Mouse (Mus musculus): Measurements from ENCODE around the gene Taf6. TPM values are rescaled to one million over a fixed set of nuclear protein-coding genes. Genes with fewer than 3 reads are reported as not detected.

Taf6 gene
- polyA plus RNA-seq, 1 experiment = 33.3 TPM

GRCm38 (mm10) chr5:138187661-138188306 lies 533 bp upstream of the Taf6 start:
- Histone ChIP-seq H3K4me3 (ENCODE audit: insufficient read depth, low read length) (peak overlapping the region; percentile 78), H3K4me1 (ENCODE audit: control insufficient read depth, insufficient read depth, low read length) (peaks cover 6% of the 10 kb centered on the region; the same call in 1 of the 2 replicates), H3K27ac (ENCODE audit: insufficient read depth, low read depth, low read length) (peak overlapping the region; percentile 50; the same call in 1 of the 2 replicates)
- no peak for TF ChIP-seq CTCF (IDR thresholded peaks at IDR 0.05; ENCODE audit: low read depth, low read length)
- no peak for TF ChIP-seq POLR2A (IDR thresholded peaks at IDR 0.05; ENCODE audit: borderline replicate concordance, low read depth, low read length)

- peaks cover 25% of the 10 kb centered on the region for H3K4me1 ChIP-seq (ENCODE audit: control insufficient read depth, insufficient read depth, low read length)
- H3K27ac ChIP-seq (ENCODE audit: insufficient read depth, low read depth, low read length) = peak overlapping the region; percentile 85; the same call in 1 of the 2 replicates
- H3K4me3 ChIP-seq (ENCODE audit: insufficient read depth, low read length) = no peak overlapping the region
- no peak for TF ChIP-seq CTCF (IDR thresholded peaks at IDR 0.05; ENCODE audit: low read depth, low read length)
- TF ChIP-seq POLR2A (IDR thresholded peaks at IDR 0.05; ENCODE audit: borderline replicate concordance, low read depth, low read length) = no peak
These were observed 14.0 kb downstream of the Taf6 start for GRCm38 (mm10) chr5:138173217-138173616.

GRCm38 (mm10) chr5:138171695-138172491 lies 15.4 kb downstream of the Taf6 start, which contains the start of the genes Ap4m1 and Mcm7:
Gene Ap4m1, plus strand, starts transcription at chr5:138172002.
Gene Mcm7, minus strand, starts transcription at chr5:138172422.
- Histone ChIP-seq H3K27ac (ENCODE audit: insufficient read depth, low read depth, low read length) (peak within 1 kb of the TSS; percentile 85), H3K4me3 (ENCODE audit: insufficient read depth, low read length) (peak within 1 kb of the TSS; percentile 78)
- TF ChIP-seq CTCF (IDR thresholded peaks at IDR 0.05; ENCODE audit: low read depth, low read length) = no peak
- TF ChIP-seq POLR2A (IDR thresholded peaks at IDR 0.05; ENCODE audit: borderline replicate concordance, low read depth, low read length) = no peak; the same call in 1 of the 2 replicates

GRCm38 (mm10) chr5:138170936-138171561 lies 16.2 kb downstream of the Taf6 start:
- Histone ChIP-seq H3K4me3 (ENCODE audit: insufficient read depth, low read length) (peak overlapping the region; percentile 59), H3K4me1 (ENCODE audit: control insufficient read depth, insufficient read depth, low read length) (peaks cover 25% of the 10 kb centered on the region), H3K27ac (ENCODE audit: insufficient read depth, low read depth, low read length) (peak overlapping the region; percentile 75)
- TF ChIP-seq POLR2A (IDR thresholded peaks at IDR 0.05; ENCODE audit: borderline replicate concordance, low read depth, low read length) (0 out of 2 replicates have a peak, but pooled peaks have one; percentile 35), CTCF (IDR thresholded peaks at IDR 0.05; ENCODE audit: low read depth, low read length) (no peak)

More at GRCm38 (mm10) chr5:138171695-138172491, 15.4 kb downstream of the Taf6 start, which contains the start of the genes Ap4m1 and Mcm7:
- peaks cover 25% of the 10 kb centered on the region for H3K4me1 ChIP-seq (ENCODE audit: control insufficient read depth, insufficient read depth, low read length)

DNA sequence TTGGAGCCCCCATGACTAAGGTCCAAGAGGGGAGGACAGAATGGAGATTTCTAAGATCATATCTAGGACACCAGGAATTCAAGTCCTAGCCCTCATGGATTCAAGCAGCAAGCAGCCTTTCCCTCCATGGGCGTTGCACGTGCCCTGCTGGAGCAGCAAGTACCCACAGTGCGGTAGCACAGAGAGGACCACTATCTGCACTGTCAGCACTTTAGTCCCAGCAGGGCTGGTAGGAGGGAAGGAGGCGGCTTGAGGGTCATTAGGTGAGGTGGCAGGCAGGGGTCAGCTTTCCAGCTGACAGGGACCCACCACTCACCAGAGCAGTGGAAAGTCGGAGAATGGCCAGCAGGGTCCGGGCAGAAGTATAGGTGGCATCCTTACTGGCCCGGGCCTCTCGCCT lies 21.7 kb downstream of the Taf6 start:
- TF ChIP-seq POLR2A (IDR thresholded peaks at IDR 0.05; ENCODE audit: borderline replicate concordance, low read depth, low read length) (no peak), CTCF (IDR thresholded peaks at IDR 0.05; ENCODE audit: low read depth, low read length) (no peak)
- Histone ChIP-seq H3K4me3 (ENCODE audit: insufficient read depth, low read length) (no peak overlapping the region), H3K4me1 (ENCODE audit: control insufficient read depth, insufficient read depth, low read length) (peaks cover 5% of the 10 kb centered on the region; the same call in 1 of the 2 replicates), H3K27ac (ENCODE audit: insufficient read depth, low read depth, low read length) (no peak overlapping the region)

DNA sequence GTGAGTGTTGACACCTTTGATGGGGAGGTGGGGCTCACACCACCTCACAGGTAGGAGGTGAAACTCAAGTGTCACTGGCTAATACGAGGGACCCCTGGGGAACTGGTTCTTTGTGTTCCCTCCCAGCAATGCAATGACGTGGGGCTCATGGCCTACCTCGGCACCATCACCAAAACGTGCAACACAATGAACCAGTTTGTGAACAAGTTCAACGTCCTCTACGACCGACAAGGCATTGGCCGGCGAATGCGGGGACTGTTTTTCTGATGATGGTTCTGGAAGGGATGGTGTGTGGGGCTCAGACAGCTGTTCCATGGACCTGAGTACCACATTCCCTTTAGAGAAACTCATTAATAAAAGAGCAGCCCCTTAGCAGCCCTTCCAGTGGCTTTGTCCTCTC lies 23.6 kb downstream of the Taf6 start:
- Histone ChIP-seq H3K4me3 (ENCODE audit: insufficient read depth, low read length) (no peak overlapping the region), H3K4me1 (ENCODE audit: control insufficient read depth, insufficient read depth, low read length) (peaks cover 6% of the 10 kb centered on the region), H3K27ac (ENCODE audit: insufficient read depth, low read depth, low read length) (no peak overlapping the region)
- TF ChIP-seq CTCF (IDR thresholded peaks at IDR 0.05; ENCODE audit: low read depth, low read length) (no peak), POLR2A (IDR thresholded peaks at IDR 0.05; ENCODE audit: borderline replicate concordance, low read depth, low read length) (no peak)

DNA sequence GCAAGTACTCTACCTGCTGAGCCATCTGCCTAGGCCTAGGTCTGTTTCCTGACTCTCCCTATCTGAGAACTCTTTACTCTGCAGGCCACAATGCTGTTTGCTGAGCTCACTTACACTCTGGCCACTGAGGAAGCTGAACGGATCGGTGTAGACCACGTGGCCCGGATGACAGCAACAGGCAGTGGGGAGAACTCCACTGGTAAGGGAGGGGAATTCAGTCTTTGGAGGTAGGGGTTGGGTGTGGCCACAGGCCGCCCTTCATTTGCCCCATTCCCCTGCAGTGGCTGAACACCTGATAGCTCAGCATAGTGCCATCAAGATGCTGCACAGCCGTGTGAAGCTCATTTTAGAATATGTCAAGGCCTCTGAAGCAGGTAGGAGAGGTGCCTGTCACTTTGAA lies 24.2 kb downstream of the Taf6 start:
- Histone ChIP-seq H3K27ac (ENCODE audit: insufficient read depth, low read depth, low read length) (no peak overlapping the region), H3K4me3 (ENCODE audit: insufficient read depth, low read length) (no peak overlapping the region), H3K4me1 (ENCODE audit: control insufficient read depth, insufficient read depth, low read length) (peaks cover 6% of the 10 kb centered on the region)
- no peak for TF ChIP-seq CTCF (IDR thresholded peaks at IDR 0.05; ENCODE audit: low read depth, low read length)

- TF ChIP-seq CTCF (IDR thresholded peaks at IDR 0.05; ENCODE audit: low read depth, low read length) (no peak), POLR2A (IDR thresholded peaks at IDR 0.05; ENCODE audit: borderline replicate concordance, low read depth, low read length) (no peak)
These were observed 26.2 kb downstream of the Taf6 start, which contains the start of gene Cops6 for GRCm38 (mm10) chr5:138160842-138161665. Gene Cops6, plus strand, starts transcription at chr5:138161071.

More at GRCm38 (mm10) chr5:138160842-138161665, 26.2 kb downstream of the Taf6 start, which contains the start of gene Cops6:
- H3K27ac ChIP-seq (ENCODE audit: insufficient read depth, low read depth, low read length) = 0 out of 2 replicates have a peak within 1 kb of the TSS, but pooled peaks have one; percentile 6
- H3K4me3 ChIP-seq (ENCODE audit: insufficient read depth, low read length) = peak within 1 kb of the TSS; percentile 93
- peaks cover 6% of the 10 kb centered on the region for H3K4me1 ChIP-seq (ENCODE audit: control insufficient read depth, insufficient read depth, low read length)
